Mouse (Mus musculus) lung, embryonic 16.5 days (tissue): ENCODE data around the gene Tldc2. TPM values are rescaled to one million over a fixed set of nuclear protein-coding genes. Genes with fewer than 3 reads are reported as not detected.
A peak's percentile ranks its signal among the peaks of the same experiment; 100 is the strongest.

ENCODE experiments used
- ATAC-seq: fragments of 200-750 bp; cut with Nextera tagmentation; 2 replicates; pipeline ENCODE4 v1.8.0; 2017; ENCODE audit warnings: low read depth, mild to moderate bottlenecking, moderate library complexity
- H3K27ac ChIP-seq: fragments of 300-500 bp; sonication (generic); 2 replicates; pipeline ENCODE4 v1.5.1; 2014; ENCODE audit warnings: mild to moderate bottlenecking, control low read depth, low read length
- H3K27me3 ChIP-seq: fragments of 300-500 bp; sonication (generic); 2 replicates; pipeline ENCODE4 v1.6.1; 2014; ENCODE audit warnings: low read depth, low read length, mixed read lengths; ENCODE audit not compliant: control insufficient read depth, insufficient read depth
- H3K36me3 ChIP-seq: fragments of 300-500 bp; sonication (generic); 2 replicates; pipeline ENCODE4 v1.6.1; 2014; ENCODE audit warnings: low read length; ENCODE audit not compliant: control insufficient read depth, insufficient read depth
- H3K4me1 ChIP-seq: fragments of 300-500 bp; sonication (generic); replicated peaks from 2 replicates; pipeline ENCODE4 v1.6.1; 2014; ENCODE audit warnings: low read length, mixed read lengths; ENCODE audit not compliant: control insufficient read depth, insufficient read depth
- H3K4me2 ChIP-seq: fragments of 300-500 bp; sonication (generic); 2 replicates; pipeline ENCODE4 v1.6.1; 2014; ENCODE audit warnings: low read depth, low read length, control low read depth
- H3K4me3 ChIP-seq: fragments of 300-500 bp; sonication (generic); 2 replicates; pipeline ENCODE4 v1.5.1; 2014; ENCODE audit warnings: mild to moderate bottlenecking, low read length, control low read depth
- H3K9ac ChIP-seq: fragments of 300-500 bp; sonication (generic); 2 replicates; pipeline ENCODE4 v1.6.1; 2014; ENCODE audit warnings: low read length, control low read depth
- H3K9me3 ChIP-seq: fragments of 300-500 bp; sonication (generic); 2 replicates; pipeline ENCODE4 v1.6.1; 2016; ENCODE audit warnings: low read length; ENCODE audit not compliant: control insufficient read depth
- WGBS: fragments of 180-500 bp; shearing (Covaris S2); extraction: QIAGEN DNeasy Blood & Tissue Kit; methylation state at CpG from one replicate; pipeline ENCODE4 v1.1.7; 2014; 5-methylcytosine and 5-hydroxymethylcytosine counted together
- polyA plus RNA-seq: library from polyadenylated mRNA; unstranded; fragments of >200 nt; fragmentation: Nextera tagmentation; extraction: Ambion mirVana; gene quantifications from 2 replicates; pipeline ENCODE4 v1.2.1, GENCODE M21; 2015

Tldc2 gene
- polyA plus RNA-seq, 1 experiment from 2014 or later, result not detected

- Histone ChIP-seq H3K36me3 (no peaks in the 10 kb centered on the region), H3K9me3 (no peaks in the 10 kb centered on the region), H3K27me3 (no peaks in the 10 kb centered on the region), H3K9ac (no peak overlapping the region), H3K27ac (peak overlapping the region; percentile 85), H3K4me3 (no peak overlapping the region), H3K4me1 (peaks cover 86% of the 10 kb centered on the region), H3K4me2 (peak overlapping the region; percentile 65; the same call in 1 of the 2 replicates)
- no peak; the same call in 1 of the 2 replicates for ATAC-seq
- WGBS, result 54% methylated on average over 9 of the region's 9 CpGs
Measured at GRCm38 (mm10) chr2:157073378-157074052, 13.3 kb upstream of the Tldc2 start.

DNA sequence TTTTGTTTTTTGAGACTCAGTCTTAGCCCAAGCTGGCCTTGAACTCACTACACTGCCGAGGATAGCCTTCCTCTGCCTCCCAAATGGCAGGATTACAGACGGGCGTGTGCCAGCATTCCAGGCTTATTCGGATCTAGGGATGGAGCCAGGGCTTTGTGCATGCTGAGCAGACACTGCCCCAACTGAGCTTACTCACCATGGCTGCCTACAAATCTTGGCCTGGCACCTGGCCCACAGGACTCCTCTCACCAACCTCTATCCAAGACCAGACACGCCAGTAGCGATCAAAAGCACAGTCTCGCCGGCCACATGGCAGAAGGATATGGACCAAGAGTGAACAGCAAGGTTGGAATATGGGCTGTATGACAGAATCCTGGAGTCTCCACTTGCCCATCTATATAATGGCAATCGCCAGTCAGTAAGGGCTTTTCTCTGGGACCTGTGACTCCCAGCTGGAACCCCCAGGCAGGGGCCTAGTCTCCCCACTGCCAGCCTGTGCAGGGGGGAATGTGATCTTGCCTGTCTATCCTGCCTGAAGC lies 12.6 kb upstream of the Tldc2 start:
- H3K27me3 ChIP-seq, result no peaks in the 10 kb centered on the region
- peak overlapping the region; percentile 65 for H3K4me2 ChIP-seq
- peak overlapping the region; percentile 85 for H3K27ac ChIP-seq
- WGBS, result 53% methylated on average over 9 of the region's 9 CpGs
- H3K36me3 ChIP-seq, result no peaks in the 10 kb centered on the region
- H3K9ac ChIP-seq, result peak overlapping the region; percentile 39; the same call in 1 of the 2 replicates
- H3K4me3 ChIP-seq, result peak overlapping the region; percentile 20
- ATAC-seq, result no peak
- H3K9me3 ChIP-seq, result no peaks in the 10 kb centered on the region
- H3K4me1 ChIP-seq, result peaks cover 79% of the 10 kb centered on the region

DNA sequence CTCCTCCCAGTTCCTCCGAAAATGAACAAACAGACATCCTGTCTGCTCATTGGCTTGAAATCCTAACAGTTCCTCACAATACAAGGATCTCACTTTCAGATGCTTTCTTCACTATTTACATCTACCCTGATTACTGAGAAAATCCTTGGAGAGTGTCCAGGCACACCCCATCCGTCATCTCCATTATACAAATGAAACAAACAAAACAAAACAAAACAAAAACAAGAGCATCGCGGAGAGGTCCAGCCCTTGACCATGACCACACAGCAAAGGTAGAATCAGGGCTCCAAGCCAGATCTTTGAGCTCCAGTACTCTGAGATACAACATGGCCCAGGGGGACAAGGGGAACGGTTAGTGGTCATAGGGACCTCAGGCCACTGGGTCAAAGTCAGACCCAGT lies 12.1 kb upstream of the Tldc2 start:
- no peaks in the 10 kb centered on the region for H3K9me3 ChIP-seq
- H3K27ac ChIP-seq, result peak overlapping the region; percentile 82
- no peaks in the 10 kb centered on the region for H3K27me3 ChIP-seq
- peak overlapping the region; percentile 80 for H3K4me3 ChIP-seq
- WGBS, result 34% methylated on average over 5 of the region's 5 CpGs
- peak overlapping the region; percentile 65 for H3K4me2 ChIP-seq
- no peaks in the 10 kb centered on the region for H3K36me3 ChIP-seq
- ATAC-seq, result no peak
- peaks cover 76% of the 10 kb centered on the region for H3K4me1 ChIP-seq
- H3K9ac ChIP-seq, result no peak overlapping the region

- peak overlapping the region; percentile 82 for H3K27ac ChIP-seq
- ATAC-seq, result no peak
- 75% methylated on average over 3 of the region's 3 CpGs for WGBS
- H3K4me2 ChIP-seq, result peak overlapping the region; percentile 65
- H3K9me3 ChIP-seq, result no peaks in the 10 kb centered on the region
- peak overlapping the region; percentile 50 for H3K9ac ChIP-seq
- no peaks in the 10 kb centered on the region for H3K36me3 ChIP-seq
- peaks cover 74% of the 10 kb centered on the region for H3K4me1 ChIP-seq
- peak overlapping the region; percentile 80 for H3K4me3 ChIP-seq
- no peaks in the 10 kb centered on the region for H3K27me3 ChIP-seq
Measured at GRCm38 (mm10) chr2:157075226-157075625, 11.6 kb upstream of the Tldc2 start.

DNA sequence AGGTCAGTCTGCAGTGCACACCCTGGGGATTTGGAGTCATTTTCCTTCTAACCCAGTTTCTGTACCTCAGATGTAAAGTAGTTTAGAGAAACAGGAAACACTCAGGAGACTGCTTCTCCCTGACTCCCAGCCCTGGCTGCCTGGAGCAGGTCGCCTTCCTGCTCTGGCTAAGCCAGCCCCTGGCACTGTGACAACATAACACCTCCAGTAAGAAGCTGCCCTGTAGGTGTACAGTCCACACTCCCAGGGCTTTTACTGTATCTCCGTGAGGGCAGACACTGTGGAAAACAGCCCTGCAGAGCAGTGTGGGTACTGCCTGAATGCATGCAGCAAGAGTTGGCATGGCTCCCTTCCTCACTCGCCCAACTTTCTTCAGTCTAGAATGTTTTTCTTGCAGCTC lies 11.2 kb upstream of the Tldc2 start:
- Histone ChIP-seq H3K4me1 (peaks cover 69% of the 10 kb centered on the region), H3K4me2 (peak overlapping the region; percentile 65), H3K9me3 (no peaks in the 10 kb centered on the region), H3K27ac (peak overlapping the region; percentile 82), H3K9ac (peak overlapping the region; percentile 50), H3K4me3 (peak overlapping the region; percentile 80), H3K27me3 (no peaks in the 10 kb centered on the region), H3K36me3 (no peaks in the 10 kb centered on the region)
- WGBS, result 7% methylated on average over 3 of the region's 3 CpGs
- ATAC-seq, result no peak

- H3K36me3 ChIP-seq, result no peaks in the 10 kb centered on the region
- 0 out of 2 replicates have a peak overlapping the region, but pooled peaks have one; percentile 9 for H3K9ac ChIP-seq
- 60% methylated on average over 7 of the region's 7 CpGs for WGBS
- H3K4me1 ChIP-seq, result peaks cover 60% of the 10 kb centered on the region
- H3K9me3 ChIP-seq, result no peaks in the 10 kb centered on the region
- H3K4me2 ChIP-seq, result peak overlapping the region; percentile 65
- no peaks in the 10 kb centered on the region for H3K27me3 ChIP-seq
- peak overlapping the region; percentile 43 for H3K27ac ChIP-seq
- no peak for ATAC-seq
- H3K4me3 ChIP-seq, result peak overlapping the region; percentile 80
Measured at GRCm38 (mm10) chr2:157076585-157076984, 10.3 kb upstream of the Tldc2 start.

DNA sequence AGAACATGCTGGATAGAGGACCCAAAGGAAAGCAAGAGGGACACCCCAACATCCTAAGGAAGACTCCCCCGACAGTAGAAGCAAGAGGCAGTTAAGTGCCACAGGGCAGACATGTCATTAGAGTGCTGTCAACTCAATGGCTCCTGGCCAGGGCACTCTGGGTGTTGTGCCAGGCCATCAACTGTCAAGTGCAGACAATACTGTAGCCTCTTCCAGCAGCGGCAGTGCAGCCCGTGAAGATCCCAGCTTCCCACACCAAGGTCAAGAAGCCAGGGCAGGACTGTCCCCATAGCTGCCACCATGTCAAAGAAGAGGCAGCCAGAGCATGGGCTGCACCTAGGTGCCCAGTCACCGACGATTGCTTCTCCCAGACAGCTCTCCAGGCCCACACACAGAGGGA lies 9.7 kb upstream of the Tldc2 start:
- Histone ChIP-seq H3K4me3 (peak overlapping the region; percentile 80), H3K9me3 (no peaks in the 10 kb centered on the region), H3K9ac (peak overlapping the region; percentile 95), H3K27ac (peak overlapping the region; percentile 95), H3K4me1 (peaks cover 54% of the 10 kb centered on the region), H3K36me3 (no peaks in the 10 kb centered on the region), H3K4me2 (peak overlapping the region; percentile 65), H3K27me3 (no peaks in the 10 kb centered on the region)
- ATAC-seq, result no peak
- WGBS, result 14% methylated on average over 5 of the region's 5 CpGs

GRCm38 (mm10) chr2:157077641-157078058 lies 9.2 kb upstream of the Tldc2 start:
- Histone ChIP-seq H3K4me1 (peaks cover 49% of the 10 kb centered on the region), H3K4me3 (peak overlapping the region; percentile 80), H3K27me3 (no peaks in the 10 kb centered on the region), H3K27ac (peak overlapping the region; percentile 95), H3K4me2 (peak overlapping the region; percentile 65), H3K9me3 (no peaks in the 10 kb centered on the region), H3K36me3 (no peaks in the 10 kb centered on the region), H3K9ac (peak overlapping the region; percentile 95)
- peak; percentile 36 for ATAC-seq
- under 1% methylated on average over 15 of the region's 15 CpGs for WGBS

GRCm38 (mm10) chr2:157078059-157078792 lies 8.6 kb upstream of the Tldc2 start:
- peak overlapping the region; percentile 80 for H3K4me3 ChIP-seq
- ATAC-seq, result peak; percentile 10
- under 1% methylated on average over 44 of the region's 79 CpGs for WGBS
- peaks cover 44% of the 10 kb centered on the region for H3K4me1 ChIP-seq
- H3K4me2 ChIP-seq, result peak overlapping the region; percentile 65
- no peaks in the 10 kb centered on the region for H3K36me3 ChIP-seq
- no peaks in the 10 kb centered on the region for H3K9me3 ChIP-seq
- H3K27me3 ChIP-seq, result no peaks in the 10 kb centered on the region
- peak overlapping the region; percentile 95 for H3K9ac ChIP-seq
- peak overlapping the region; percentile 95 for H3K27ac ChIP-seq
